Mouse (Mus musculus): ENCODE data around the gene Sept6.
"Not testable (repeated sequence)": the region's sequence is repeated elsewhere in the genome, so short reads cannot be mapped to it uniquely, and the experiment has no call there.

The Sept6 gene

DNA sequence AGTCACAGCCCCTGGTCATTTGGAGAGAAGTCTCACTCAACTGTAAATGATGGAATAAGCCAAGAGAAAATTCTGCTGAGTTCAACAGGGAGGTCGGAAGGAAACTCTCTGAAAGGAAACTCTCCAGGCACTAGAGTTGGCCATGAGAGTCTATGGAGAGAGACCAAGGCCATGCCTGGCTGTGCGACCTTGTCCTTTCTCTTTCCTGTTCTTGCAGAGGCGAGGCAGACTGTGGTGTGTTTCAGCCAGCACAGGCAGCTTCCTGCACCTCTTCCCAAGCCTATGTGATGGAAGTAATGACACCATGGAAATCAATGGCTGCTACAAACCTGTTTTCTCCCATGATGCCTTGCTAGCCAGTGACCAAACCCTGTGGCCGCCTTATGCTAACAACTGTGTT is 20.4 kb downstream of the Sept6 start:
- DNase-seq (ENCODE audit: low read depth in 1 of 2, low spot score in 2 of 2) = no peak

DNA sequence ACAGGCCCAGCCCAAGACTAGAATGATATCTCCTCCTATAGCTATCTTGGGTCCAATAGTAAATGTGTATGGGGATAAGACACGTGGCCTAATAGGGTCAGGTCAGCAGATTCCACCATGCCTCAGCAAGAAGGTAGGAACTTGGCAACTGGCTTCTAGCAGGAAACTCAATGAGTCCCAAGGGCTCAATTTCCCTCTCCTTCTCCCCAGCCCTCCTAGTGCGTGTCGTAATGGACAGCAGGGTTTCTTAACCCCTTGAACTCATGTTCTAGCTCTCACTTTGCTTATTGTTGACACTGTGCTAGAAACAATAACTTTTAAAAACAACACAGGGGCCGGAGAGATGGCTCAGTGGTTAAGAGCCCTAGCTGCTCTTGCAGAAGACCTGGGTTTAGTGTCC is 22.1 kb downstream of the Sept6 start:
- no peak for DNase-seq (ENCODE audit: low read depth in 1 of 2, low spot score in 2 of 2)

DNA sequence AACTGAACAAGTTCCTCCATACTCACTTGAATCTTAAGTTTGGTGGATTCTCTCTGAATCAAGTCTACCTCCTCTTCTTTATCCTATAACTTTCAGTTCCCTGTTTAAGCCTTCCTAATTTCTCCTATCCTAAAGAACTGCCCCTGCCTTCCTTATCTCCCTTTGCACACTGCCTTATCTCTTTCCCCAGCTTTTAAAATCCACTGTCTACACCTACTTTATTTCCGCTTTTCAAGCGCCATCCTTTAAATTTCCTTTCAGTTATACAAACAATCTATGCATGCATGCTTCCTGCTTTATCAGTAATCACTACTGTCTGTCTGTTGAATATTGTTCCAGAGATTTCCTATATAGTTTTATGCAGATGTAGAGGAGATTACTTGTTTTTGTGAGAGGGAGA is 34.9 kb downstream of the Sept6 start:
- DNase-seq (ENCODE audit: low read depth in 1 of 2, low spot score in 2 of 2) = no peak

DNA sequence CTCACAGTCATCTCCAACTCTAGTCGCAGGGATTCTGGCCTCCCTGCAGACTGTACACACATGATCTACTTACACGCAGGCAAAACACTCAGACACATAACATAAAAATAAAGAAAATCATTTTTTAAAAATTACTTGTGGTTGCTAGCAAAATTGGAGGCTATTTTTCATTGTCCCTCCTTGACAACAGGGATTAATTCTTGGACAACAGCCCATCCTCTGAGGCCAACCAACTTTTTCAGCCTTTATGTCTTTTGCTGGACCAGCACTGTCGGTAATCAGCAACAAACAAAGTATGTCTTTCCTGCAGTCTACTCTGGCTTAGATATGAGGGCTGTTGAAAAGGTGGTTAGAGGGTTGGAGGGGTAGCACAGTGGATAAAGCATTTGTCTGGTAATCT is 50.5 kb downstream of the Sept6 start:
- no peak for DNase-seq (ENCODE audit: low read depth in 1 of 2, low spot score in 2 of 2)

DNA sequence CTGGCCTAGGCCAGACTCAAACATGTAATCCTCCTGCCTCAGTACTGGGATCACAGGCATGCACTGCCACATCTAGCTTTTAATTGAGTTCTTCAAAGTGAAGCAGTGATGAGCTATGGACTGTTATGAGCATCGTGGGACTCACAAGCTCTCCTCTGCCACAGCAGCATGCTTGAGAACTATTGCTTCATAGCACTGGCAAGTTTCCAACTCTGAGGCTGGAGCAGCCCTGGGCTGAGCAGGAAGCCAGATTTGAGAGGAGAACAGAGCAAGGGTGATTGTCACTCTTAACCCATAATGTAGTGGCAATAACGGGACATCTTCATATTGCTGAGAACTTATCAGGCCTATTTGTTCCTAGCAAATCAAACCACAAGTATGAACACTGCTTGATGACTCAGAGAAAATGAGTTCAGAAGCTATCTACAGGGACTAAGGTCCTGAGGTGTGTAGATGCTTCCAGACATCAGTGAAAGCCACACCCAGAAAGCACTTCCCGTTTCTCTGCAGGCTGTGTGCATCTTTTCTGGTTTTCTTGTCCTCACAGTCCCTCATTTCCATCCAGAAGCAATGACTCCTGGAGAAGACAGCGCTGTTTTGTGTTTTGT is 51.7 kb downstream of the Sept6 start:
- DNase-seq (ENCODE audit: low read depth in 1 of 2, low spot score in 2 of 2) = peak; percentile 5 to 14

DNA sequence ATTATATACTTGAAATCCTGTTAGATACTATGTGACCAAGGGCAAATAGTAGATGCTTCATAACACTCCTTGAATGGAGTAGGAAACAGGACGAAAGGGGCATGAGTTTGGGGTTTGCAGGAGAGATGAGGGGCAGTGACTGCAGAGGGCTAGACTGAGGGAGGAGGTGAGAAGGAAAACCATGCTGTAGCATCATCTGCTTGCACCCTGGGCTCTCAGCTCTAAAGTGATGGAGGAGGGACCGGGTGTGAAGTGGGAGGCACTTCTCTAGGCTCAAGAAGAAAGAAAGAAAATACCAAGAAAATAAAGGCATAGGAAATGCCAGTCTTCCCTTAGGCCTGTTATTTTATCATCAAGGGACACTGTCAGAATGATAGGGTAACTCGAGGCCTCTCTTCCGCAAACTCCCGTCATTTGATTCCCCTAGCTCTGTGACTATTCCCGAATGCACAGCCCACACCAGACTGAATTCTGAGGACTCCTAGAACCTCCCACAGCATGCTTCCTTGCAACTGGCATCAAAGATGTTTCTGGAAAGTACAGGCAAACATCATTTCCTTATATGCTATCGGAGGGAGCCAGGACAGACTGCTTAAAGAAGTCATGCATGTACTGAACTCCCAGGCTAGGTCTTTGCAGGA is 56.1 kb downstream of the Sept6 start:
- DNase-seq (ENCODE audit: low read depth in 1 of 2, low spot score in 2 of 2) = no peak

DNA sequence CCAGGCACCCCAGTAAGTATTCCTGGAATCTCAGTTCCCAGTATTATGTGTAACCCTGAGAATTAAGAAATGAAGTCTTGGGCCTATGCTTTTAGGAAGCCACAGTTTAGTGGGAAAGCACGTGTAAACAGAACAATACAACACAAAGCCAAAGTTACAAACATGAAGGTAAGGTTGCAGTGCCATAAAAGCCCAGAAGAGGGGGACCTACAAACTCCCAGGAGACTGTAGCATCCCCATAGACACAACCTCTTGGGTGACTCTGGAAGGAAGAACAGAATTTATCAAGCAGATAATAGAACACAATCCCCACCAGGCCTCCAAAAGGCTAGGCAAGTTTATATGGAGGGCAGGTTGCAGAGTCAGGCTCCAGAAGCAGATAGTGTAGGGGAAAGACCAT is 61.0 kb downstream of the Sept6 start:
- DNase-seq (ENCODE audit: low read depth in 1 of 2, low spot score in 2 of 2) = no peak

DNA sequence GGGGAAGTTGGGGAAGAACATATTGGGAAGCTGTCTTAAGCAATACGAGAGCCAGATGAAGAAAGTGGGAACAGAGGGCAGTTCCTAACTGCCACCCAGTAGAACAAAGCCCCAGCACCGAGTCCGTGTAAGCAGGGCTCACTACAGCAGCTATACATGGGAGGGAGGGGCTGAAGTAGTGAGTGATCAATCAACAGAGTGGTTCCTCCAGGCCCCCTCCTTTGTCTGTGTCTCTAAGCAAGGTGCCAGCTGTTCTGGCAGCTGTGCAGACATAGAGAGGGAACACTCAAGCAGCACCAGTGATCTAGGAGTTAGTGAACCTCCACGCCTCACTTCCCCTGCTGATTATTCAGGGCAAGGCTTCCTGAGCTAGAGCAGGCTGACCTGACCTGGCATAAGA is 61.9 kb downstream of the Sept6 start:
- no peak for DNase-seq (ENCODE audit: low read depth in 1 of 2, low spot score in 2 of 2)

DNA sequence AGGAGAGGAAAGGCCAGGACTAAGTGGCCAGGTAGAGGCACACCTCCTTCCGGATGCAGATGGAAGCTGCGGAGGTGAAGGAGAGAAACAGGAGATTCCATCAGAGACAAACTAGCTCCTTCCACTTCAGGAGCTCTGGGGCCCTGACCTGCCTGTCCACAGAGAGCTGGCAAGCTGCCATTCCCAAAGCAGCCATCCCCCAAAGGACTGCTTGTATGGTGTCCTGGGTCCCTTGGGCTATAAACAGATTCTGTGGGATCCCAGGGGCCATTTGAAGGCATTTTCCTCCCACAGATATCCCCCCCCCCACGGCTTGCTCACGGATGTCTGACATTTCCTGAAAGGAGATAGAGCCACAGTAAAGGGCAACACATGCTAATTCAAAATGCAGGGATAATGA is 62.8 kb downstream of the Sept6 start:
- DNase-seq (ENCODE audit: low read depth in 1 of 2, low spot score in 2 of 2) = no peak

DNA sequence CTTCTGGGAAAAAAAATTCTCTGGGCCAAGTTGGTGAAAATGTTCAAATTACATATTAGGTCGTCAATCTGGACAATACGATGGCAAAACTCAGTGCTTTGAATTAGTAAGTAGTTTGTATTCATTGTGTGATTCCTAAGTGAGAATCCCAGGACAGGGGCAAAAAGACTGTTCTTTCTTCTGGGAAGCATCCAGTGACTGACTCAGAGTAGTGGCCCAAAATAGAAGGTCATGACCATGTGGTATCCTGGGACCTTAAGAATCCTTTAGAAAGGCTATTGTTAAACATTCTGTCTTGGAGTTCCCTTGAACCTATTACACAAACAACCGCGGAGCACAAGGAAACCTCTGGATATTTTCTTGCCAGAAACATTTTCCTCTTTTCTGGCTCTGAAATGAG is 70.2 kb downstream of the Sept6 start:
- DNase-seq (ENCODE audit: low read depth in 1 of 2, low spot score in 2 of 2) = no peak

DNA sequence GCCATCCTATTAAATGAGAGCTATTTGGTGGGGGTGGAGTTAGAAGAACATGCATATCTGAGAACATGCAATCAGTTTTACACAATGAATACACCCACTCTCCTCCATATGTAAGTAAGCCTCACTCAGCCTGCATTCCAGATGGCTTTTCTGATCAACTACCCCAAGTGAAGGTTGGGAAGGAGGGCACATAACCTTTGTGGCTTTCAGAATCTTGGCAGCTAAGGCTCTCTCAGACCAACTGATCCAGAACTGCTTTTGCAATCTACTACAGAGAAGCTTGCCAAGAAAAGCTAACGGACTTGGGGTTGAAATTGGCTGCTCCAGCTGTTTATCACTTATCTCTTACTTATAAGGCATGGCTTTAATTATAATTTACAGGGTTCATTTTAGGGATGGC is 73.8 kb downstream of the Sept6 start:
- no peak for DNase-seq (ENCODE audit: low read depth in 1 of 2, low spot score in 2 of 2)

DNA sequence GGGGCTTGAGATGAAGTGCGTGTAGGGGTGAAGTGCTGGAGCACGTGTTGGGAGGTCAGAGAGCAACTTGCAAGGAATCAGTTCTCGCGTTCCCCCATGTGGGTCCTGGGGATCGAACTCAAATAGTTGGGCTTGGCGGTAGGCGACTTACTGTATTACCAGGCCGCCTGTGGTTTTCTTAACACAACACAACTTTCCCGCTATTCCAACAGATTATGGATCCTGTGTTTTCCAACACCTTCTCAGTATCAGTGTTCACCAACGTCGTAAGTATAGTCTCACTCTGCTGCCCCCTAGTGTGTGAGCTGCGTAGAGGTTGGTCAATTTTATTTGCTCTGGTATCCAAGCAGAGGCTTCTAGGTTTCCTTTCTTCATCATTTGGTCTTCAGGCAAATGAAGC is 80.3 kb downstream of the Sept6 start:
- DNase-seq (ENCODE audit: low read depth in 1 of 2, low spot score in 2 of 2) = no peak

DNA sequence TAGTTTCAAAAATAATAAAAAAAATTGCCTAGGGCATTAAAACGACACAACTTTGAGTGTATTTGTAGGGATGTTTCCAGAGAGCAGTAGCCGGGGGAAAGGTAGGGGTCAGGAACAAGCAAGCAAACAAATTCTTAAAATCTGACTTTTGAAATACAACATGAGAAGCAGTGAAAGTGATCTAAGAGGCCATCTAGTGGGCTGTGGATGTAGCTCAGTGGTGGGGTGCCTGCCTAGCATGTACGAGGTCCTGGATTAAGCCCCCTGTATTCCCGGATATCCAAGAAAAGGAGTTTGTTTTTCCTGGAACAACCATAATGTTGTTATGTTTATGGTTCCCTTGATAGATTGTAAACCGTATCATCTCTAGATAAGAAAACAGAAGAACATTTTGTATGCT is 85.1 kb downstream of the Sept6 start:
- no peak for DNase-seq (ENCODE audit: low read depth in 1 of 2, low spot score in 2 of 2)

DNA sequence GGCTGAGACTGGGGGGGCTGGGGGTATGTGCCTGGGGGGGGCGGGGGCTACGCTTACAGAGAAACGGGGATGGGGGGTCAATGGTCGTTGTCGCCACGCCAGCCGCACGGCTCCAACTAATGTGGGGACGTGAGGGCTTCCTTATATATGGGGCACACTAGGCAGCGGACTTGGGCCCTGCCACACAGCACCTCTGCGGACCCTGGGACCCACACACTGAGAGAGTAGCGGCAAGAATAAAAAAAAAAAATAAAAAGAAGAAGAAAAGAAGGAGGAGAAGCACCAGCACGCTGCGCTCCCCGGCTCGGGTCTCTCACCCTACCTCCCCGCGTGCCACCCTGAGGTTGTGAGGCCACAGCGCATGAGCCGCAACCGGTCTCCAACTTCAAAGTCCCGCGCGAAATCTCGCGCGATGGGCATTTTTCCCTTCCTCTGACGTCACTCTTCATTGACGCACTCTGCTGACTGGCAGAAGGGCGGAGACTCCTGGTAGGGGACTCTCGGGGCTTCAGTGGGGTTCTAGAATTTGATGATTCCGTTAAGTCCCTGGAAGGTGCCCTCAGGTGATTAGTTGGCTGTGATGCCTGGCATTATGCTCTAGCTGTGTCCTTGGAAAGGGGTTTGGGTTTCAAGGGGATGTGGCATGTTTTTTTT is 88.4 kb downstream of the Sept6 start:
- DNase-seq (ENCODE audit: low read depth in 1 of 2, low spot score in 2 of 2) = peak; percentile 57 to 87

DNA sequence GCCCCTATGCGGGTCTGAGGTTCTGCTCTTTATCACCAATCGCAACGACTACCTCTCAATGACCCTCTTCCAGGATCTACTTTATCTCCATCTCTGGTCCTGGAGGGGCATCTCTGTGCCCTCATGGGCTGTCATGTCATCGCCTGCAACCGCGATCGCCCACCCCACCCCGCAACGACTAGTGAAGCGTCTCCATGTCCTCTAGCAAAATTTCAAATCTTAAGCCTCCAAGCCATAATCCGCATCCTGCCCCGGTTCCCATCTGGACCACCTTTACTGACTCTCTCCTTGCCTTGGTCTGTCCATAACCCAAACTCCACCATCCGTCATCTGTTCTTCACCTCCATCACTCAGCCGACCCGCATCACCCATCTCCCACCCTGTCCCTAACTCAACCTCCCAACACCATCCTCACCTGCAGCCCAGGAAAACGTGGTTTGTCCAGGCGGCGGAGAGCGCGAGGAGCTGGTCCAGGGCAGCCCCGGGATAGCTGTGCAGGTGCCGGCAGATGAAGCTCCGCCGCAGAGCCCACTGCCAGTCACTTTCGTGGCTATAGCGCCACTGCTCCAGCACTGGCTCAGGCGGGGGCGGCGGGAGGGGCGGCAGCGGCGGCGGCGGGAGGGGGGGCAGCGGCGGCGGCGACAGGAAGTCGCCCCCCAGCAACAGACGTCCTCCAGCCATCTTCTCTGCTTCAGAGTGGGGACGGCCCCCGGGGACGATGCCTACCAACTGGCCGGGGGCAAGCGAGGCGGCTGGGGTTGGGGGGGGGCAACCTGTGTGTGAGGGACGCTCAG is 89.1 kb downstream of the Sept6 start, which contains the start of gene Nkrf:
Gene Nkrf (minus strand): TSS at position 579 of the 794 bp plus-strand sequence.
- no peak for DNase-seq (ENCODE audit: low read depth in 1 of 2, low spot score in 2 of 2)

DNA sequence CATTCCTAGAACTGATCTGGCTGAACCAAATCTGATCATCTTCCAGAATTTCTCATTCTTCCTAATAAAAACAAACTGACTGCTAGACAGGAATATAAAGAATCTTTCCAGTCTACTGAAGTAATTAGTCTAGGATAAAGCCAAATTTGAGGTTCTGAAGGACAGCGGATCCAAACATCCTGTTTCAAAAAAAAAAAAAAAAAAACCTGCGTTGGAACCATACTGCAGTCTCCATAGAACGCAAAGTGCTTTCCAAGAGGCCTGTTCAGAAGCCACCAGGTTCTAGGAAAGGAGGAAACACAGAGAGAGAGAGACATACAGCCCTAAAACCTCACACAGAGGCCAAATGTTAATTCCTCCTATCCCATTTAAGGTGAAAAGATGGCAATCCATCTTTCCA is 89.9 kb downstream of the Sept6 start:
- no peak for DNase-seq (ENCODE audit: low read depth in 1 of 2, low spot score in 2 of 2)

DNA sequence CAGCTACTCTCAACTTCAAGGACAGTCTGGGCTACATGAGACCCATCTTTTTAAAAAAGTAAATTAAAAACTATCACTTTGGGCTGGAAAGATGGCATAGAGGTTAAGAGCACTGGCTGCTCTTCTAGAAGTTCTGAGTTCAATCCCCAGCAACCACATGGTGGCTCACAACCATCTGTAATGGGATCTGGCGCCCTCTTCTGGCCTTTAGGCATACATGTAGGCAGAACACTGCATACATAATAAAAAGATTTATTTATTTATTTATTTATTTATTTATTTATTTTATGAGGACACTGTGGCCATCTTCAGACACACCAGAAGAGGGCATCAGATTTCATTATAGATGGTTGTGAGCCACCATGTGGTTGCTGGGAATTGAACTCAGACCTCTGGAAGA is 92.7 kb downstream of the Sept6 start:
- not testable (repeated sequence) for DNase-seq (ENCODE audit: low read depth in 1 of 2, low spot score in 2 of 2)

DNA sequence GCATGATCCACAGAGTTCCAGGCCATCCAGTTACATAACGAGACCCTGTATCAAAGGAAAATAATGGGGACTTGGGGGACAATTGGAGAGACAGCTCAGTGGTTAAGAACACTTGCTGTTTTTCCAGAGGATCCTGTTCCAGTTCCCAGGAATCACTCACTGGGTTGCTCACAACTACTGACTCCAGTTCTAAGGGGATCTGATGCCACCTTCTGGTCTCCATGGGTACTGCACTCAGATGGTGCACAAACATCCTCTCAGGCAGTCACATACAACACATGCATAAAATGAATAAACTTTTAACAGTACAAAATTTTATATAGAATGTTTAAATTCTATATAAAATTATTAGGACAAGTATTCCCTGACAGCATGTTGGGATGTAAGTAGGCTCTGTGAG is 106.9 kb downstream of the Sept6 start:
- no peak for DNase-seq (ENCODE audit: low read depth in 1 of 2, low spot score in 2 of 2)

DNA sequence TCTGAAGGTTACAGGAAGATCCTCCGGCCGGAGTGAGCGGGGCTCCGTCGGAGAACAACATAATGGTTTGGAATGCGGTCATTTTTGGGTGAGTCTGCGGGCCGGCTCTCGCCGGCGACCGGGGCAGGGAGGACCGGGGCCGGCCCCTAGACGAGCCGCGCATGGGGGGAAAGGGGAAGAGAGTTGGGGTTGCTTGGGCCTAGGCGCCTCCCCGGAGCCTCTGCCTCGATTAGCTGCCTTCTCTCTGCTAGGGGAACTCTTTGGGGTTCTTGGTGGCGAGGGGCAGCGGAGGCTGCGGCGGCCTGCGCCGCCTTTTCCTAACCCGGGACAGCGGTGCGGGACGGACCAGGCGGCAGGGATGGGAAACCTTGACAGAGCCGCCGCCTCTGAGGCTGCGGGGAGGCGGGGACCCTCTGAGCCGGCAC is 116.9 kb downstream of the Sept6 start:
- peak in 1 of 2 experiments; percentile 8 for DNase-seq (ENCODE audit: low read depth in 1 of 2, low spot score in 2 of 2)

DNA sequence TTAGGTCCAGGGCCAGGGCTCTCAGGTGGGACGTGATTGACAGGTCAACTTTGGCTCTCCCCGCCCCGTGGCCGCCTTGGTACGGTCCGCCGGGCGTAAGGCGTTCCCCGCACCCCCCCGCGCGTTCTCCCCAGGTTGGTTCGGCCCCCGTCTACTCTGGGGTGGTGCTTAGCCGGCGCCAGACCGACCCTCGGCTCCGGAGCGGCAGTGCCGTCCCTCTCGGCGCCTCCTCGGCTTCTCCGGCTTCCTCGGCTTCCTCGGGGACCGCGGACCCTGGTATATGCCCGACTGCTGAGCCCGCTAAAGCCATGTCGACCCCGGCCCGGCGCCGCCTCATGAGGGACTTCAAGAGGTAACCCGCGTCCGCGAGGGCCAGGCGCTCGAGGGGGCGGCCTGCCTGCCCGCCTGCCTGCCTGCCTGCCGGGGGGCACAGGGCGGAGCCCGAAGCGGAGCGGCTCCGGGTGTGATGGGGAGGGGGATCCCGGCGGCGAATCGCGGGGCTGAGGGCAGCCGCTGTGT is 117.4 kb downstream of the Sept6 start:
- DNase-seq (ENCODE audit: low read depth in 1 of 2, low spot score in 2 of 2) = peak; percentile 39 to 65

DNA sequence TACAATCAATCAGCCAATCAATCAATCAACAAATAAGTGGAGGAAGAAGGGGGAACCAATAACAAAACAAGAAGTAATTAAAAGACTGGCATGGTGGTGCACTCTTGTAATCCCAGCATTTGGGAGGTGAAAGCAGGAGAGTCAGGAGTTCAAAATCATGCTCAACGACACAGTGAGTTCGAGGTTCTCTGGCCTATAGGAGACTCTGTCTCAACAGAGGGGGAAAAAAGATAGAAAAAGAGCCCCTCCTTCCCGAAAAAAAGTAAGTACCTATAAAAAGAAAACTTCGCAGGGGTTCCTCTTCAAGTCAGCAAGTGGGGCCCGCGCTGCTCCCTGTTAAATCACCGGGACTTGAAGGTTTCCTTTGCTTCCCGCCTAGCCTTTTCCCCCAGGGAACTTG is 117.8 kb downstream of the Sept6 start, which contains the start of the genes Ube2a and C330007P06Rik:
Gene Ube2a (plus strand): TSS at position 136 of the 400 bp plus-strand sequence.
Gene C330007P06Rik (minus strand): TSS at position 347 of the 400 bp plus-strand sequence.
- no peak for DNase-seq (ENCODE audit: low read depth in 1 of 2, low spot score in 2 of 2)

Measured in monocyte, adult 2 months (primary cell).